Mouse (Mus musculus) megakaryocyte, embryonic 14.5 days (primary cell): ENCODE measurements around the gene Pde4dip.

Source experiments
- FLI1 ChIP-seq: IDR thresholded peaks from 2 replicates; pipeline ENCODE4 v1.6.1; 2012; ENCODE audit warnings: low read length, inconsistent platforms, mixed read lengths
- GATA1 ChIP-seq: IDR thresholded peaks from 3 replicates; pipeline ENCODE4 v1.6.1; 2012; ENCODE audit warnings: mixed read lengths, low read length, inconsistent platforms, borderline replicate concordance

DNA sequence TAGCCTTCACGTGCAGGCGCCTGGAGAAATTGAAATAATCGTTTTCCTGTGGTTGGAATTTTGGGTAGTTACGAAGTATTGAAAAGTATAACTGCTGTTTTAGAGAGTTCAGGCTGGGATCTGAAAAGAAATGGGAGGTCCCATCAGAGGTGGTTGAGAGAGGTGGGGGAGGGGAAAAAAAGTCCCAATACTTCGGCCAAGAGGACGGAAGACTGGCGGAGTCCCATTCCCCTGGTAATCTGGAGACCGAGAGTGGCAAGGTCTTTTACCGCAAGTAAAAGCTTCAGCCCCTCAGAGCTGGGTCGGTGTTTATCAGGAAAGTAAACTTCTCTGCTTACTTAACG lies 206.4 kb downstream of the Pde4dip start:
- TF ChIP-seq FLI1 (no peak), GATA1 (no peak)
